Mouse (Mus musculus): ENCODE measurements around the gene Wfdc6a. TPM values are rescaled to one million over a fixed set of nuclear protein-coding genes. Genes with fewer than 3 reads are reported as not detected.
A peak's percentile ranks its signal among the peaks of the same experiment; 100 is the strongest.
"Not testable (repeated sequence)": the region's sequence is repeated elsewhere in the genome, so short reads cannot be mapped to it uniquely, and the experiment has no call there.

The Wfdc6a gene
- polyA plus RNA-seq (2015; fragmentation: Nextera tagmentation; extraction: Ambion mirVana): not detected in 2 replicates

- H3K27ac ChIP-seq (replicated peaks); H3K9ac ChIP-seq; H3K27me3 ChIP-seq; H3K9me3 ChIP-seq; H3K36me3 ChIP-seq; H3K4me3 ChIP-seq; ATAC-seq (ENCODE audit: low read depth); H3K4me1 ChIP-seq (replicated peaks); H3K4me2 ChIP-seq: not testable (repeated sequence)
- 73% methylated on average over 13 of the region's 13 CpGs for WGBS
Observed at GRCm38 (mm10) chr2:164585025-164585725, at the start of gene Wfdc6a. Wfdc6a (minus strand) TSS chr2:164585447.

DNA sequence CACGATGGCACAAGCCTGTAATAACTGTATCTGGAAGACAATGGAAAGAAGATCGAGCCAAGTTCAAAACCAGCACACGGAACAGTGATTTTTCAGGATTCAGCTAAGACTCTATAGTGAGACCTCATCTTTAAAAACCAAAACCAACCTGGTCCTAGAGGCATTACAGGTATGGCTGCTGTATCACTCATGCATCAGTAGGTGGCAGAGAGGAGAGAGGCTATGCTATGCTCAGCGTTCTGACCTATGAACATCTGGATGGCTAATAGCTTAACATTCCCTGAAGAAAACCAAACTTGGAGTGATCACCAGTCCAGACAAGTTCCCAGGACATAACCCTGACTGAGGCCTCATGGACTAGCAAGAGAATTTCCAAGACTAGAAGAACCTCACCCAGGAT is 36.5 kb upstream of the Wfdc6a start:
- Histone ChIP-seq H3K4me1 (replicated peaks) (no peaks in the 10 kb centered on the region), H3K27me3 (no peaks in the 10 kb centered on the region), H3K4me2 (no peak overlapping the region), H3K36me3 (no peaks in the 10 kb centered on the region), H3K4me3 (no peak overlapping the region), H3K9ac (no peak overlapping the region), H3K9me3 (no peaks in the 10 kb centered on the region), H3K27ac (replicated peaks) (no peak overlapping the region)
- no peak for ATAC-seq (ENCODE audit: low read depth)
- WGBS: 84% methylated on average over 4 of the region's 4 CpGs

DNA sequence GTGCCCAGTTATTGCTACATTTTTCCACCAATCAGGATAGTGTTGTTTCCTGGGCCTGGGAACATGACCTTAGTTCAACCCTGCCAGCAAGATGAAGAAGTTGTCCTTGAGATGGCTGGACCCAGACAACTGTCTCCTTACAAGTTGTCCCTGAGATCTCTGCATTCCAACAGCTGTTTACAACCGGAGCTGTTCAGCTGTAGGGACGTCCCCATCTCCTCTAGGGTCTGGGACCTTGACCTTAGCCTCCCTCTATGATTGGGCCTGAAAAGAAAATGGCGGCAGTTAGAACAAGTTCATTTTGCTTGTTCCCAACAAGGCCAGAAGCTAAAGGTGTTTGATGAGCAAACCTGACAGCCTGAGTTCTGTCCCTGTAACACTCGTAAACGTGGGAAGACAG is 33.8 kb upstream of the Wfdc6a start:
- no peaks in the 10 kb centered on the region for H3K27me3 ChIP-seq
- no peak overlapping the region for H3K4me2 ChIP-seq
- 76% methylated on average over 5 of the region's 5 CpGs for WGBS
- no peak overlapping the region for H3K4me3 ChIP-seq
- H3K4me1 ChIP-seq (replicated peaks): no peaks in the 10 kb centered on the region
- H3K9me3 ChIP-seq: no peaks in the 10 kb centered on the region
- H3K9ac ChIP-seq: no peak overlapping the region
- no peak overlapping the region for H3K27ac ChIP-seq (replicated peaks)
- H3K36me3 ChIP-seq: no peaks in the 10 kb centered on the region
- no peak for ATAC-seq (ENCODE audit: low read depth)

DNA sequence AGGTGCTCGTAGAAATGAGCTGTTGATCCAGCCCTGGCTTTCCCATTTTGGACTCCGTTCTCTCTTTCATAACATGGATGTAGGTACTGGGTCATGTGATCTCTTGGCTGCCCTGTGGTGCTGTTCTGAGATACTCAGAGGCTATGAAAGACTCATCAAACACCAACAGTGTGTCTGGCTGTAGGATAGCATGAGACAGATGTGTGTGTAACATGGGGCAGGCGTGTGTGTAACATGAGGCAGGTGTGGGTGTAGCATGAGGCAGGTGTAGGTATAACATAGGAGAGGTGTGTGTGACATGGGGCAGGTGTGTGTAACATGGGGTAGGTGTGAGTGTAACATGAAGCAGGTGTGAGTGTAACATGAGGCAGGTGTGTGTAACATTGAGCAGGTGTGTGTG is 30.1 kb upstream of the Wfdc6a start:
- Histone ChIP-seq H3K27me3 (no peaks in the 10 kb centered on the region), H3K27ac (replicated peaks) (no peak overlapping the region), H3K4me3 (no peak overlapping the region), H3K4me1 (replicated peaks) (no peaks in the 10 kb centered on the region), H3K9me3 (no peaks in the 10 kb centered on the region), H3K36me3 (no peaks in the 10 kb centered on the region), H3K9ac (no peak overlapping the region), H3K4me2 (no peak overlapping the region)
- 91% methylated on average over 3 of the region's 3 CpGs for WGBS
- ATAC-seq (ENCODE audit: low read depth): no peak

DNA sequence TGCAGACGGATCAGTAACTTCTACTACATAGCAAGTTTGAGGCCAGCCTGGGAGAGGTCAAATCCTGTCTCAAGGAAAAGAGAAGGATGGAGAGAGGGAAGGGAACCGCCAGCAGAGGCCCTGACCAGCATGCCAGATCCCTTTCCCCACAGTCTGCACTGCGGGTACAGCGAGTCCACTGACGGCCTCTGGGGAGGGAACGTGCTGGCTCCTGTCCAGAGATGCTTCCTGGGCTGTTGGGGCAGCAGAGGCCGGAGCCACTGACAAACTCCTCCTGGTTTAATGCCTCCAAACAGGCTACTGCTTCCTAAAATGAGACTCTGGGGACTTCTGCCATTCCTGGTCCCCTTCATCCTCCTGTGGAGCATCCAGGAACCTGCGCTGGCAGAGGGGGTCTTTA is 28.2 kb upstream of the Wfdc6a start, which contains the start of the genes Wfdc6b and Wfdc8:
TSS of gene Wfdc6b (plus strand) at position 52 of the 400 bp plus-strand sequence.
TSS of gene Wfdc8 (minus strand) at position 156 of the 400 bp plus-strand sequence.
- H3K4me3 ChIP-seq: not testable (repeated sequence)
- WGBS: 59% methylated on average over 8 of the region's 8 CpGs

GRCm38 (mm10) chr2:164608781-164609180 is 23.5 kb upstream of the Wfdc6a start:
- Histone ChIP-seq H3K9me3 (no peaks in the 10 kb centered on the region), H3K27ac (replicated peaks) (no peak overlapping the region), H3K4me2 (no peak overlapping the region), H3K9ac (no peak overlapping the region), H3K4me1 (replicated peaks) (no peaks in the 10 kb centered on the region), H3K36me3 (no peaks in the 10 kb centered on the region), H3K4me3 (no peak overlapping the region), H3K27me3 (no peaks in the 10 kb centered on the region)
- ATAC-seq (ENCODE audit: low read depth): no peak
- WGBS: 81% methylated on average over 6 of the region's 6 CpGs

More for the DNA sequence above, 28.2 kb upstream of the Wfdc6a start, which contains the start of the genes Wfdc6b and Wfdc8:
- not testable (repeated sequence) for H3K9ac ChIP-seq; H3K4me2 ChIP-seq; ATAC-seq (ENCODE audit: low read depth); H3K27ac ChIP-seq (replicated peaks); H3K9me3 ChIP-seq; H3K4me1 ChIP-seq (replicated peaks); H3K27me3 ChIP-seq; H3K36me3 ChIP-seq

DNA sequence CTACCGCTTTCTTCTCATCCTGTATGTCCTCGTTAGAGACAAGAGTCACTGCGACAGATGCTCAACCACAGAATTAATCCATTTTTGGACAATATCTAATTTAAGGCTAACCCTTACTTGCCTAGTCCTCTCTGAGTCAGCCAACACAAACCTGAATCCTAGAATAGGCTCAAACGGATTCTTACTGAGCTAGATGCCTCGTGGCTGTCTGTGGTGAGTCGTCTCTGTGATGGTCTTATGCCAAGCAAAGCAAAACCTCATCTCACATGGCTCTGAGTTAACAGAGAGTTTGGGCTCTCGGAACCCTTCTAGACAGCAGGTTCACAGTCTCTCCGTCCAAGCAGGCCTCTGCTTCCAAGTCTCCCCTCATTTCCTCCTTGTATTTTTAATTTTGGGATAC is 19.2 kb upstream of the Wfdc6a start:
- Histone ChIP-seq H3K4me1 (replicated peaks) (no peaks in the 10 kb centered on the region), H3K27ac (replicated peaks) (no peak overlapping the region), H3K27me3 (no peaks in the 10 kb centered on the region), H3K36me3 (no peaks in the 10 kb centered on the region), H3K4me2 (no peak overlapping the region), H3K4me3 (no peak overlapping the region), H3K9ac (no peak overlapping the region), H3K9me3 (no peaks in the 10 kb centered on the region)
- WGBS: 90% methylated on average over 8 of the region's 8 CpGs
- no peak for ATAC-seq (ENCODE audit: low read depth)

GRCm38 (mm10) chr2:164603482-164603881 is 18.2 kb upstream of the Wfdc6a start:
- Histone ChIP-seq H3K9ac (no peak overlapping the region), H3K4me2 (no peak overlapping the region), H3K27me3 (no peaks in the 10 kb centered on the region), H3K27ac (replicated peaks) (no peak overlapping the region), H3K9me3 (no peaks in the 10 kb centered on the region), H3K4me1 (replicated peaks) (no peaks in the 10 kb centered on the region), H3K4me3 (no peak overlapping the region), H3K36me3 (no peaks in the 10 kb centered on the region)
- ATAC-seq (ENCODE audit: low read depth): no peak
- WGBS: 94% methylated on average over 3 of the region's 3 CpGs

DNA sequence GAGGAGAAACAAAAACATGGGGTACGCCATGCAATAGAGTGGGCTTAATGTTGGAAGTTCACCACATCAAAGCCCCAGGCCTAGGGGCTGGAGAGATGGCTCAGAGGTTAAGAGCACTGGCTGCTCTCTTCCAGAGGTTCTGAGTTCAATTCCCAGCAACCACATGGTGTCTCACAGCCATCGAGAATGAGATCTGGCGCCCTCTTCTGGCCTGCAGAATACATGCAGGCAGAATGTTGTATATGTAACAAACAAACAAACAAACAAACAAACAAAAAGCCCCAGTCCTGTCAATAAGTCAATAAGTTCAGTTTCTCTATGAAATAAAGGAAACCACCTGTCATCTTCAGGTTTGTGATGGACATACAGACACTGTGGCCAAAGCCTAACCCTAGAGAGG is 14.9 kb upstream of the Wfdc6a start:
- no peak overlapping the region for H3K4me2 ChIP-seq
- ATAC-seq (ENCODE audit: low read depth): no peak
- WGBS: 65% methylated on average over 3 of the region's 3 CpGs

DNA sequence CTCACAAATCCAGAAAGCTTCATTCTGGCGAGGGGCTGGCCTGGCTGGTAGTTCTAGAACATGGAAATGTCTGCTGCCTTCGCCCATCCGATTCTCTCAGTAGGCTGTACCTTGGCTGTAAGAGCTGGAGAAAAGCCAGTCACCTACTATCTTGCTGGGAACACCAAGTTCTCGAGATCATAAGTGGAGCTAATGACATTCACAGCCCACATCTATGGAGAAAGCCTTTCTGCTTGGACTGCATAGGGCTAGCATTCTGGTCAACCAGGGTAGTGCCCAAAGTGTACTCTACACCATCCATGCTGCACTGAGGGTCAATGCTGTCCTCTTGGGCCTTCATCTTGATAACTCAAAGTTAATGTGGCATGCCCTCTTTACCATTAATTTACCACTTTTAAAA is 8.2 kb upstream of the Wfdc6a start, which contains the start of gene Eppin:
TSS of gene Eppin (minus strand) at position 101 of the 400 bp plus-strand sequence.
- Histone ChIP-seq H3K4me2 (no peak within 1 kb of the TSS), H3K4me3 (no peak within 1 kb of the TSS), H3K36me3 (no peaks in the 10 kb centered on the region), H3K9me3 (no peaks in the 10 kb centered on the region), H3K4me1 (replicated peaks) (0 out of 2 replicates have a peak, but pooled peaks cover 3% of the 10 kb centered on the region), H3K9ac (no peak within 1 kb of the TSS), H3K27ac (replicated peaks) (no peak within 1 kb of the TSS), H3K27me3 (no peaks in the 10 kb centered on the region)
- no peak for ATAC-seq (ENCODE audit: low read depth)
- WGBS: 86% methylated on average over 4 of the region's 4 CpGs

More for the DNA sequence above, 14.9 kb upstream of the Wfdc6a start:
- Histone ChIP-seq H3K4me3 (no peak overlapping the region), H3K27me3 (no peaks in the 10 kb centered on the region), H3K27ac (replicated peaks) (no peak overlapping the region), H3K36me3 (no peaks in the 10 kb centered on the region), H3K9ac (no peak overlapping the region), H3K9me3 (no peaks in the 10 kb centered on the region), H3K4me1 (replicated peaks) (no peaks in the 10 kb centered on the region)

DNA sequence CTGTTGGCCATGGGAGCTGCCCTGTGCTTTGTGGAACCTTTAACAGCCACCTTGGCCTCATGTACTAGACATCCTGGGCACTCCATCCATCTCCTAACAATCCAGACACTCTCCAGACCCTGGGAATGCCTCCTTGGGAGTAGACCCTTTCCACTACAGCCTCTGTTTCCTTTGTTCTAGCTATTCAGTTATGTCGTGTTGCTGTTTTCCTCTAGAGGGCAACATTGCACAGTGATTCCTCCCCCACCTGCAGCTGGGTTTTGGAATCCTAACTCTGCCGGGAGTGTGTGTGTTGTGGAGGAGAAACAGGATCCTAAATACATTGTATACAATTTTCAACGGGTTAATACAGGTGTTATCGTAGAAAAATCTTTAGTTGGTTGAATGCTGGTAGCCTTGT is 6.8 kb upstream of the Wfdc6a start:
- Histone ChIP-seq H3K27me3 (no peaks in the 10 kb centered on the region), H3K9ac (no peak overlapping the region), H3K4me1 (replicated peaks) (0 out of 2 replicates have a peak, but pooled peaks cover 3% of the 10 kb centered on the region), H3K9me3 (no peaks in the 10 kb centered on the region), H3K4me2 (no peak overlapping the region), H3K27ac (replicated peaks) (no peak overlapping the region), H3K36me3 (no peaks in the 10 kb centered on the region), H3K4me3 (no peak overlapping the region)
- peak; percentile 63; the same call in 1 of the 2 replicates for ATAC-seq (ENCODE audit: low read depth)
- WGBS: 19% methylated on average over 4 of the region's 4 CpGs

- not testable (repeated sequence) for H3K36me3 ChIP-seq; H3K4me1 ChIP-seq (replicated peaks); H3K27ac ChIP-seq (replicated peaks); ATAC-seq (ENCODE audit: low read depth); H3K4me3 ChIP-seq; H3K9me3 ChIP-seq; H3K9ac ChIP-seq; H3K4me2 ChIP-seq; H3K27me3 ChIP-seq
- WGBS: 84% methylated on average over 6 of the region's 6 CpGs
Observed at GRCm38 (mm10) chr2:164573359-164573758, 11.9 kb downstream of the Wfdc6a start, which contains the start of gene Spint3. Spint3 (minus strand) TSS chr2:164573459.

DNA sequence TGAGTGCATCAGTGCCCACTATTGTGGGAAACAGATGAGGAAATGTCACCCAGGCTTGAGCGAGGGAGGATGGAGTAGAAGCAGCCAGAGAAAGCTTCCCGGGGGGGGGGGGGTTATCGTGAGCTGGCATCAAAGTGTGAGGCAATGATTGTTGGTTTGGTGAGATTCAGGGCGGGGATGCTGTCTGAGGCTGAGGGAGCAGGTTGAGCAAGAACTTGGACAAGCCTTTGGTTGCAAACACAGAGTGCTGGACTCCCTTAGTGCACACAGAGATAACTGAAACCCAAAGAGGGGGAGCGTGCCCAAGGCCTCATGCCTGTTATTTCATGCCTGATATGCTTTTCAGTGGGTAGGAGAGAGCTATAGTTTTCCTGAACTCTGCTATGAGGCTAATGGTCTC is 17.8 kb downstream of the Wfdc6a start:
- Histone ChIP-seq H3K9ac (no peak overlapping the region), H3K27ac (replicated peaks) (no peak overlapping the region), H3K9me3 (no peaks in the 10 kb centered on the region), H3K4me3 (no peak overlapping the region), H3K4me2 (no peak overlapping the region), H3K4me1 (replicated peaks) (peaks cover 18% of the 10 kb centered on the region), H3K27me3 (peaks cover 23% of the 10 kb centered on the region), H3K36me3 (no peaks in the 10 kb centered on the region)
- 95% methylated on average over 5 of the region's 5 CpGs for WGBS
- no peak for ATAC-seq (ENCODE audit: low read depth)
